Mouse (Mus musculus): ENCODE data around the gene Egfl6. TPM values are rescaled to one million over a fixed set of nuclear protein-coding genes. Genes with fewer than 3 reads are reported as not detected.

The Egfl6 gene
- total RNA-seq, 2 experiments from 2014 or later: not detected

- ATAC-seq (replicated peaks; ENCODE audit: low FRiP score, low TSS enrichment, poor library complexity, severe bottlenecking): no peak
These were observed 59.7 kb downstream of the Egfl6 start for GRCm38 (mm10) chrX:166525637-166526315.

DNA sequence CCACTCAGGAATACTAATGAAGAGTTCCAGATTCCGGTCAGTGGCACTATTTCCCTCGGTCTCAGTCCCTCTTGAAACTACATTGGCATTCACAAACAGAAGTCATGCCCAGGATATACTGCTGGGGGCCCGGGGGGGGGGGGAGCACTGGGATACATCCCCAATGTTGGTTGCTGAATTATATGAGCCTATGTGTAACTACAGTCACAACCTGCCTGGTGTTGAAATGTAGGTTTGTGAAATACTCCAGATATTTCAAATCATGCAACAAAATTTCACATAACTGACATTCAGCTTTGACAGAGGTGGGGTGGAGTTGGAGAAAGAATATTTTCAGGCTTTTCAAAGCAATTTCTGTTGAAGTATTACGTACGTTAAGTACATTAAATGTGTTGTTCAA is 64.7 kb downstream of the Egfl6 start:
- ATAC-seq (replicated peaks; ENCODE audit: low FRiP score, low TSS enrichment, poor library complexity, severe bottlenecking): no peak

GRCm38 (mm10) chrX:166518345-166518744 is 67.2 kb downstream of the Egfl6 start, which contains the start of gene Tceanc:
Gene Tceanc, minus strand, starts transcription at chrX:166518567.
- ATAC-seq (replicated peaks; ENCODE audit: low FRiP score, low TSS enrichment, poor library complexity, severe bottlenecking): no peak

DNA sequence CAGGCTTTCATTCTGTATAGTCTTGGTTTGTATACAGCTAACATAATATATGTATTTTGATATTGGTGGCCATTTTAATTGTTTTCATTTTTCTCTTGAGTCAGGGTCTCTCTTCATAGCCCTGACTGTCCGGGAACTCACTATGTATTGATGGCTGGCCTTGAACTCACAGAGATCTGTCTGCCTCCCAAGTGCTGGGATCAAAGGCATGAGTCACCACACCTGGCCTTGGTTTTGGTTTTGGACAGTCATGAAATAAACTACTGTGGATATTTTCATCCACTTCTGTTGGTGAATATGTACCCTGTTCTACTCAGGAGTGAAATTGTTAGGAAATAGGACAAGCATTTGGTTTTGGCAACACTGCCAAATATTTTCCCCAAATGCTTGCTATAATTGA is 68.9 kb downstream of the Egfl6 start:
- no peak for ATAC-seq (replicated peaks; ENCODE audit: low FRiP score, low TSS enrichment, poor library complexity, severe bottlenecking)

DNA sequence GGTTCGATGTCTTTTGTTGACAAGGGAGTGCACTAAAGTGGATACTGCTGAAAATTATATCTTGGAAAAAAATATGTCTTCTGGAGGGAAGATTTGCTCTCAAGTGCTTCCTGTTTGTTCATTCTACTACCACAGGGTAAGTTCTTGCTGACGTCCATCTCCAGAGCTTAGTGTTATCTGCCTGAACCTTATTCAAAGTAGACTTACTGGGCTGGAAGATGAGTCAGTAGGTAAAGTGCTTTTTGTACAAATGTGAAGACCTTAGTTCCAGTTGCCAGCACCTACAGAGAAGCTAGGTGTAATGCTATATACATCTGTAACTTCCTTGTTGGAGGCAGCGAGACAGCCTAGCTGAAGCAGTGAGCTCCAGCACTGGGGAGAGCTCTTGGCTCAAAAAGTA is 69.6 kb downstream of the Egfl6 start:
- peak; percentile 49 for ATAC-seq (replicated peaks; ENCODE audit: low FRiP score, low TSS enrichment, poor library complexity, severe bottlenecking)

GRCm38 (mm10) chrX:166514035-166514434 is 71.5 kb downstream of the Egfl6 start:
- 0 out of 2 replicates have a peak, but pooled peaks have one; percentile 0 for ATAC-seq (replicated peaks; ENCODE audit: low FRiP score, low TSS enrichment, poor library complexity, severe bottlenecking)

DNA sequence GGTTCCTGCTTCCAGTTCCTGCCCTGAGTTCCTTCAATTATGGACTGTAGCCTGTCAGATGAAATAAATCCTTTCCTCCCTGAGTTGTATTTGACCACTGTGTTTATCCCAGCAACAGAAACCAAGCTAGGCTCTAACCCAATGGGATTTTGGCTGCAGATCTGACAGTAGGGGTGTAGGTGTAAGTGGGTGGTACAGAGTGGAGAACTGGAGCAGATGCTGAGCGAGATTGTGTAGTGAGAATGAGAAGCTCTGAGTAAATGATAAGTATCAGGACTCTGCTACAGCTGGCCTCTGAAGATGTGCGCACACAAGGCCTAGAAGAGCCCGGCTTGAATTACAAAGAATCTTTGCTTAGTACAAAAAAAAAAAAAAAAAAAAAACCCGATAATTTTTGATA is 73.4 kb downstream of the Egfl6 start:
- ATAC-seq (replicated peaks; ENCODE audit: low FRiP score, low TSS enrichment, poor library complexity, severe bottlenecking): peak; percentile 58

DNA sequence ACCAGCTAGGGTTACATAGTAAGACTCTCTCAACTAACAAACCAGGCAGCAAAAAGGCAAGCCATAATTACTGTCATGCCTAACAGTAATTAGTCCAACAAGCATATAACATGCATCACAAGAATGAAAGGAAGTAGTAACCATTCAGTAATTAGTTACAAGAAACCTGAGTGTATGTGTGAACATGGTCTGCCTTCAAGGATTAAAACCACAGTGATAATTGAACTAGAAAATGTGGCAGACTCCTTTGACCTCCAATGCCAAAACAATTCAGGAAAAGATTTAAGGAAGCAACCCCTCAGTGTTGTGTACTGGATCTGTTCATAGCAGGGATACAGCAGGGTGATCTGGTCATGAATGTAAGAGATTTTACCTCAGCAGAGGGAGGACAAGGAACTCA is 74.4 kb downstream of the Egfl6 start:
- no peak for ATAC-seq (replicated peaks; ENCODE audit: low FRiP score, low TSS enrichment, poor library complexity, severe bottlenecking)

DNA sequence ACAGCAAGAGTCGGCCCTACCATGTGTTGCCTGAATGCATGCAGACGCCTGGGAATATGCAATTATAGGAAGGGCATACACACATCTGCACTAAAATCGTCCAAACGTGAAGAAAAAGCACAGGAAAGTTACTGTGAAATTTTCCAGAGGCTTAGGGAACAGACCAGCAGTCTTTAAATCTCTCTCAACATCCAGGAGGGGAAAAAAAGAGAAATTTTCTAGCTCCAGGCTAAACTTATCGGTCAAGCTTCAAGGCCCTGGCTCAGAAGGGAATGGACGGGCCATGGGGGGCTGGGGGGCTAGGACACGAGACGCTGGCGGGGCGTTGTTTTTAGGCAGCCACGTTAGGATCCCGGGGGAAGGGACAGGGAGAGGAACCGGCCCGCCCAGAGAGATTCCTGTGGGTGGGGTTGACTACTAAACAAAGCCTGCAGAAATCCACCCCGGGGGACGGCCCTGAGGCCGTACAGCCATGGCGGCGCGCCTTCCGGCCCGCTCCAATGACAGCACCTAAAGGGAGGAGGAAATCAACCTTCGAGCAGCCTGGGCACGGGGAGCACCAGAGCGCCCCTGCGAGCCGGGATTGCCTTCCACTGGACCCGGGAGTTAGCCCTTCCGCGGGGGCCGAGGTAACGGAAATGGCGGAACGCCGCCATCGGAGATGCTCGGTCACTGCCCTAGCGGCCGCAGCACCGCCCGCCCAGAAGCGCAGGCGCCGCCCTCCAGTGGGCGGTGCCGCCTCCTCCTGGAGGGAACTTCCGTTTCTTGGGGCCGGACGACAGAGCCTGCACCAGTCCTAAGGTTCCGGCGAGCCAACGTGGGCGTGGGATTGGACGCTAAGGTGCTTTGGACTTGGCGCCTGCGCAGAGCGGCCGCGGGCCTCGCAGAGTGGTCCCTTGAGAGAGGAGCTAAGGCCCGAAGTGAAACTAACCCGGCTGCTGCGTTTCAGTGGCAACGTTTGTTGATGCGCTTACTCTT is 75.5 kb downstream of the Egfl6 start:
- peak; percentile 95 for ATAC-seq (replicated peaks; ENCODE audit: low FRiP score, low TSS enrichment, poor library complexity, severe bottlenecking)

- no peak for ATAC-seq (replicated peaks; ENCODE audit: low FRiP score, low TSS enrichment, poor library complexity, severe bottlenecking)
These were observed 81.1 kb downstream of the Egfl6 start for GRCm38 (mm10) chrX:166504421-166504820.

DNA sequence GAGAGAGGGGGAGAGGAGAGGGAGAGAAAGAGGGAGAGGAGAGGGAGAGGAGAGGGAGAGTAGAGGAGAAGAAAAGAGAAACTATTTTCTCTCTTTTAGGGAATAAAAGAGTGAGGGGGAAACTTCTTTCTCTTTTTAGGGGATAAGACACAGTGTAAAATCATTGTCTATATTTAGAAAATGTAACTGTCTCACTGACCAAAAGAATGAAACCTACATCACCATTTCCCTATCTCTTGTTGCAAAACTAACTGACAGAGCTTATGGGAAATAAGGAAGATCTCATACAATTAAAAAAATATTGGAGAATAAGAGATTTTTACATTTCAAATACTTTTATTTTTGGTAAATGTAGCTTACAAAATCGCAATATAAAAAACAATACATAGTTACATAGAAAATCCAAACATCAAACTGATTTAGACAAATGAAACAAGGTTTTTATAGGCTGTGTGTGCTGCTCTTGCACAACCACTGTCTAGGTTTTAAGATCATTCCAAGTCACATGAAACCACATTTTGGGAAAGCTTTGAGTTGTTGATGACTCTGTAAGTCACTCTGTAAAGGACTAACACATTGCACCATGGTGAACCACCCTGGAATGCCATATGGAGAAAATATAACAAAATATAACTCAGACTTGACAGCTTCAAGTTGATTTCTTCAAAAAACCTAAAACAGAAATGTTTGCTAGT is 85.9 kb downstream of the Egfl6 start:
- no peak for ATAC-seq (replicated peaks; ENCODE audit: low FRiP score, low TSS enrichment, poor library complexity, severe bottlenecking)

GRCm38 (mm10) chrX:166497771-166498170 is 87.7 kb downstream of the Egfl6 start:
- ATAC-seq (replicated peaks; ENCODE audit: low FRiP score, low TSS enrichment, poor library complexity, severe bottlenecking): no peak

DNA sequence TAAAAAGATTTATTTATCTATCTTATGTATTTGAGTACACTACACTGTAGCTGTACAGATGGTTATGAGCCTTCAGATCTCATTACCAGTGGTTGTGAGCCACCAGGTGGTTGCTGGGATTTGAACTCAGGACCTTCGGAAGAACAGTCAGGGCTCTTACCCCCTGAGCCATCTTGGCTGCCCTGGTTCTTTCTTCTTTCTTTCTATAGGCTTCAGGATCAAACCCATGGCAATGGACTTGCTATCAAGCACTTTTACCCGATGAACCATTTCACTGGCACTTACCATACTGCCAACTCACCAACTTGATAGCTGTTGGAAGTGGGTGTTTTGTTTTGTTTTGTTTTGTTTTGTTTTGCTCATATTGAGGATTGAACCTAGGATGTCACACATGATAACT is 90.5 kb downstream of the Egfl6 start:
- no peak for ATAC-seq (replicated peaks; ENCODE audit: low FRiP score, low TSS enrichment, poor library complexity, severe bottlenecking)

DNA sequence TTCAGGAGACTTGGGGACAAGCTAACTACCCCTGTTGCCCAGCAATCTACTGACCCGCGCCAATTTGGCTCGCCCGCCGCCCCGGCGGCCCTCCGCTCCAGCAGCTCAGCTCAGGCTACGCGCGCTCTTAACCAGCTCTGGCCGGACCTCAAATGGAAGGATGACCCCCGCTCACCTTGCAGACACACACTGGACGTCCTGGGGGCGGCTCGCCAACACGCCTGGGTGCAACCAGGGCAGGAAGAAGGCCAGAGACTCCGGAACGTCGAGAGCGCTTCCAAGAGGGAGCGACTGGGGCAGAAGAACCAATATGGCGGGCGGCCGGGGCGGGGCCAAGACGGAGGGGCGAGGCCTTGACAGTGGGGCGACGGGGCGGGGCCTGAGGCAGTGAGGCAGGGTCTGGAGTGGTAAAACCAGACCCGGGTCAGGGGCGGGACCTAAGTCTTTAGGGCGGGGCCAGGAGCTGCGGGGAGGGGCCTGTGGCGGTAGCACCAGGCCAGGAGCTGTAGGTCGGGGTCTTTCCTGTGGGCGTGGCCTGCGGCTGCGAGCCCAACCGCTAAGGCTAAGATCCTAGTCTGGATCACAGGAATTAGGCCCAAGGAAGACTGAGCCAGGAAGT is 106.0 kb downstream of the Egfl6 start, which contains the start of gene Rab9:
Gene Rab9, minus strand, starts transcription at position 503 of the 619 bp plus-strand sequence.
- peak; percentile 99 for ATAC-seq (replicated peaks; ENCODE audit: low FRiP score, low TSS enrichment, poor library complexity, severe bottlenecking)

DNA sequence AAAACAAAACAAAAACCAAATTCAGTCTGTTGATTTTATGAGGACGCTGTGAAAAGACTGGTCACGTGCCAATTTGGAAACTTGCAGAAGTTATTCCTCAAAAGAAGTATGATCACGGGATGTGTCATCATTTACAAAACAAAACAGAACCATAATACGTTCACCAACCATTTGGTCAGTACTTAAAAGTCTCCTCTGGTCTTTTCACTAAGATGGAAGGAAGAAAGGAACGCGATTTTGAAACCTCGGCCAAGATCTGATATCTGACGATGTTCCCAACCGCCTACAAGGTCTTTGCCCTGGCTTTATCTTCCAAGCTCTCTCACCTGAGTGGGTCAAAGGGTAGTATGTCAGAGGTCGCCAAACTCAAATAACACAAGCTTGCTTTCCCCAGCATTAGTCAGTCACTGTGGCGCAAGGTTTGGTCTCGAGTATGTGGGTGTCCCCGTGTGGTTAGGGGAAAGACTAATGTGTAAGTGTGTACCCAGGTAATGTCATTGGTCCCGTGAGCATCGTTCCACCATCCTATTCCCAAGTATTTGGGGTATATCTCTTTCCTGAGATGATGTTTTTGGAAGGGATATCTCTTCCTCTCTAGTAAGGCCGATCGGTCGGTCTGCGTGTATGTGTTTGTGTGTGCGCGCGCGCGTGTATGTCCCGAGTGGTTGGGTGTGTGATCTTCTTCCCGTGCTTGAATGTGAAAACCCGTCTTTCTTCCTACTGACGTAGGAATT is 106.7 kb downstream of the Egfl6 start:
- peak; percentile 51 for ATAC-seq (replicated peaks; ENCODE audit: low FRiP score, low TSS enrichment, poor library complexity, severe bottlenecking)

DNA sequence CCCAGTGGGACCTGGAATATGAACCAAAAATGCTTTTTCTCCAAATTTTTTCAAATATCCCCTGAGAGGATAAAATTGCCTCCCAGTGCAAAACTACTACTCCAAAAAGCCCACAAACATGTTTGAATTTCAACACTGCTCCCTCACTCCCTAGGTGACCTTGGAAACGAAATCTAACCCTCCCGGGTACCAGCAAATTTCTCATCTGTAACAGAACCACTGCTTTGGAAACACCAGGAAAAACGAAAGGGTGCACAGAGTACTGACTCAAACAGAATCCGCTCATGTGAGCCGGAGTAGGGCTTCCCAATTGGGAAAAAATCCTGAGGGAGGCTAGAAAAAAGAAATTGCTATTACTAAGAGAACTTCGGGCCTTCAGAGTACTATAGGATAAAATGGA is 108.1 kb downstream of the Egfl6 start:
- ATAC-seq (replicated peaks; ENCODE audit: low FRiP score, low TSS enrichment, poor library complexity, severe bottlenecking): no peak

All from megakaryocyte-erythroid progenitor cell, adult 5-6 weeks (primary cell).